Mouse (Mus musculus): Measurements from ENCODE around the gene Syt3. TPM values are rescaled to one million over a fixed set of nuclear protein-coding genes. Genes with fewer than 3 reads are reported as not detected.
A peak's percentile ranks its signal among the peaks of the same experiment; 100 is the strongest.

The Syt3 gene
- polyA plus RNA-seq, 1 experiment from 2014 or later, result 1.6 TPM

DNA sequence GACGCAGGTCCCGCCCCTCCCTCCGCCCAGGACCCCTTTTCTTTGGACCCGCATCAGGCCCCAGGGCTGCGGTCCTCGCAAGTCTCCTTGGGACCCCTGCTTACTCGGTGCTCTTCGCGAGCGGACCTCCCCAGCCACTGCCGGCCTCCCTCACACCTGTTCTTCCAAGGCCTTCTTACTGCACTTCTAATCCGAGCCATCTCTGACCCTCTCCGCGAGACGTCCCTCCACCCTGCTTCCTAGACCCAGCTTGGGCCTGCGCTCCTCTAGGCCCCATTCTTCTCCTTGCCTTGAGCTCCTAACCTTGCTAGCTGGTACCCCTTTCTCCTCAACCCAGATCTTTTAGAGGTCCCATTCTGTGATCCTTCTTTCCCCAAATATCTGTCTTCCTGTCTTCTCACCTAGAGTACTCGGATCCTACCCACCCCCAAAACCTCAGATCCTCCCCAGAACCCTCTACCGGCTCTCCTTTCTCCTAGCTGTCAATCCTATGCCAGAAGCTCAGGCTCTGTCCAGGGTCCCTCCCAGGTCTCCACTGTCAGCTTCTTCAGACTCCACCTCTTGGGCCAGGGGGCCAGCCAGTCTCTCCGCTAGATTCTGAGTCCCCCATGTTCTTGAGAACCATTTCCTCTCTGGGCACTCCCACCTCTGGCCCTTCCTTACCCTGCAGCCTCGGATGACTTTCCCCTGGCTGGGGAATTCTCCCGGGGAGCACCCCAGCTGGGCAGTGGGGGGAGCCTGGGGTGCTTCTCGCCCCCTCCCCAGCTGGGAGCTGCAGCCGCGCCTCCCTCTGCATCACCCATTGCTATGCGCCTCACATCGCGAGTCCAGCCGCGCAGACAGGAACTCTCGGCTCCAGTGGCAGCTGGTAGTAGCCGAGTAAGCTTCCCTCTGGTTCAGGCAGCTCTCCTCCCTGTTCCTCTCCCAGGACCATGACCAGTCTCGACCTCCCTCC, 45.9 kb downstream of the Syt3 start:
- H3K4me1 ChIP-seq (ENCODE audit: control insufficient read depth, insufficient read depth, low read length), result peaks cover 7% of the 10 kb centered on the region; the same call in 1 of the 2 replicates
- H3K27ac ChIP-seq (ENCODE audit: low read length), result no peak overlapping the region
- peak overlapping the region; percentile 46 for H3K4me3 ChIP-seq (ENCODE audit: low read depth, low read length)
- peak overlapping the region; percentile 75 for H3K4me2 ChIP-seq (replicated peaks; ENCODE audit: low read depth, low read length)
- H3K27me3 ChIP-seq (ENCODE audit: control insufficient read depth, insufficient read depth, low read length), result peaks cover 20% of the 10 kb centered on the region
- ATAC-seq (ENCODE audit: insufficient number of reproducible peaks, insufficient read depth, low FRiP score, low read depth), result no peak
- H3K9ac ChIP-seq (replicated peaks; ENCODE audit: low read depth, low read length), result peak overlapping the region; percentile 28; the same call in 1 of the 2 replicates
- 3% methylated on average over 30 of the region's 32 CpGs for whole genome bisulfite sequencing
- no peaks in the 10 kb centered on the region for H3K9me3 ChIP-seq (ENCODE audit: control insufficient read depth, low read depth, low read length)
- H3K36me3 ChIP-seq (ENCODE audit: control insufficient read depth, insufficient read depth, low read length), result no peaks in the 10 kb centered on the region

GRCm38 (mm10) chr7:44432550-44432949, 48.6 kb downstream of the Syt3 start:
- peaks cover 7% of the 10 kb centered on the region; the same call in 1 of the 2 replicates for H3K4me1 ChIP-seq (ENCODE audit: control insufficient read depth, insufficient read depth, low read length)
- H3K4me2 ChIP-seq (replicated peaks; ENCODE audit: low read depth, low read length), result no peak overlapping the region
- no peak for ATAC-seq (ENCODE audit: insufficient number of reproducible peaks, insufficient read depth, low FRiP score, low read depth)
- no peak overlapping the region for H3K27ac ChIP-seq (ENCODE audit: low read length)
- peaks cover 20% of the 10 kb centered on the region for H3K27me3 ChIP-seq (ENCODE audit: control insufficient read depth, insufficient read depth, low read length)
- H3K4me3 ChIP-seq (ENCODE audit: low read depth, low read length), result no peak overlapping the region
- WGBS, result 75% methylated on average over 6 of the region's 6 CpGs
- H3K36me3 ChIP-seq (ENCODE audit: control insufficient read depth, insufficient read depth, low read length), result no peaks in the 10 kb centered on the region
- no peak overlapping the region for H3K9ac ChIP-seq (replicated peaks; ENCODE audit: low read depth, low read length)
- H3K9me3 ChIP-seq (ENCODE audit: control insufficient read depth, low read depth, low read length), result no peaks in the 10 kb centered on the region

GRCm38 (mm10) chr7:44433371-44433770, 49.5 kb downstream of the Syt3 start:
- 4% methylated on average over 7 of the region's 7 CpGs for WGBS
- Histone ChIP-seq H3K36me3 (ENCODE audit: control insufficient read depth, insufficient read depth, low read length) (no peaks in the 10 kb centered on the region), H3K4me2 (replicated peaks; ENCODE audit: low read depth, low read length) (no peak overlapping the region), H3K9me3 (ENCODE audit: control insufficient read depth, low read depth, low read length) (no peaks in the 10 kb centered on the region), H3K4me1 (ENCODE audit: control insufficient read depth, insufficient read depth, low read length) (peaks cover 7% of the 10 kb centered on the region; the same call in 1 of the 2 replicates), H3K27ac (ENCODE audit: low read length) (no peak overlapping the region), H3K27me3 (ENCODE audit: control insufficient read depth, insufficient read depth, low read length) (peaks cover 26% of the 10 kb centered on the region), H3K9ac (replicated peaks; ENCODE audit: low read depth, low read length) (no peak overlapping the region), H3K4me3 (ENCODE audit: low read depth, low read length) (no peak overlapping the region)
- peak; percentile 59 for ATAC-seq (ENCODE audit: insufficient number of reproducible peaks, insufficient read depth, low FRiP score, low read depth)

GRCm38 (mm10) chr7:44434089-44434488, 50.2 kb downstream of the Syt3 start:
- no peak overlapping the region for H3K9ac ChIP-seq (replicated peaks; ENCODE audit: low read depth, low read length)
- no peak overlapping the region for H3K27ac ChIP-seq (ENCODE audit: low read length)
- WGBS, result 64% methylated on average over 9 of the region's 9 CpGs
- H3K4me2 ChIP-seq (replicated peaks; ENCODE audit: low read depth, low read length), result no peak overlapping the region
- H3K9me3 ChIP-seq (ENCODE audit: control insufficient read depth, low read depth, low read length), result no peaks in the 10 kb centered on the region
- no peaks in the 10 kb centered on the region for H3K36me3 ChIP-seq (ENCODE audit: control insufficient read depth, insufficient read depth, low read length)
- peaks cover 23% of the 10 kb centered on the region for H3K27me3 ChIP-seq (ENCODE audit: control insufficient read depth, insufficient read depth, low read length)
- H3K4me1 ChIP-seq (ENCODE audit: control insufficient read depth, insufficient read depth, low read length), result peaks cover 7% of the 10 kb centered on the region; the same call in 1 of the 2 replicates
- ATAC-seq (ENCODE audit: insufficient number of reproducible peaks, insufficient read depth, low FRiP score, low read depth), result no peak
- H3K4me3 ChIP-seq (ENCODE audit: low read depth, low read length), result no peak overlapping the region

DNA sequence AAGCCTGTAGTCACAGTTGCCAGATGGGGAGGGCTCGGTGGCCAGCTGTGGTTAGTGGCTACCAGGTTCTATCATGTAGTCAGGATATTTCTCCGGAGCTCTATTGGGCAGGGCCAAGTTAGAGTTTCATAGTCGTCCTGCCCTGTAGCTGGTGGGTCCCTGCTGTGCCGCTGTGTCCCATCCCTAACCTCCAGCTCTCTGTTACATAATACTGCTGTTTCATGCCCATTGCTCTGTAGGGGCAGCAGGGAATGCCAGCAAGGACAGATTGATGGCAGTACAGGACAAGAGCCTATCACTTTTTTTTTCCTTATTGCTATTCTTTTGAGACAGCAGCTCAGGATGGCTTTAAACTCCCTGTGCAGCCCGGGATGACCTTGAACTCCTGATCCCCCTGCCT, 51.9 kb downstream of the Syt3 start:
- Histone ChIP-seq H3K27me3 (ENCODE audit: control insufficient read depth, insufficient read depth, low read length) (peaks cover 14% of the 10 kb centered on the region), H3K4me3 (ENCODE audit: low read depth, low read length) (no peak overlapping the region), H3K4me2 (replicated peaks; ENCODE audit: low read depth, low read length) (no peak overlapping the region), H3K27ac (ENCODE audit: low read length) (no peak overlapping the region), H3K4me1 (ENCODE audit: control insufficient read depth, insufficient read depth, low read length) (no peaks in the 10 kb centered on the region), H3K9ac (replicated peaks; ENCODE audit: low read depth, low read length) (no peak overlapping the region), H3K9me3 (ENCODE audit: control insufficient read depth, low read depth, low read length) (no peaks in the 10 kb centered on the region), H3K36me3 (ENCODE audit: control insufficient read depth, insufficient read depth, low read length) (no peaks in the 10 kb centered on the region)
- WGBS, result 63% methylated on average over 5 of the region's 5 CpGs
- no peak for ATAC-seq (ENCODE audit: insufficient number of reproducible peaks, insufficient read depth, low FRiP score, low read depth)

DNA sequence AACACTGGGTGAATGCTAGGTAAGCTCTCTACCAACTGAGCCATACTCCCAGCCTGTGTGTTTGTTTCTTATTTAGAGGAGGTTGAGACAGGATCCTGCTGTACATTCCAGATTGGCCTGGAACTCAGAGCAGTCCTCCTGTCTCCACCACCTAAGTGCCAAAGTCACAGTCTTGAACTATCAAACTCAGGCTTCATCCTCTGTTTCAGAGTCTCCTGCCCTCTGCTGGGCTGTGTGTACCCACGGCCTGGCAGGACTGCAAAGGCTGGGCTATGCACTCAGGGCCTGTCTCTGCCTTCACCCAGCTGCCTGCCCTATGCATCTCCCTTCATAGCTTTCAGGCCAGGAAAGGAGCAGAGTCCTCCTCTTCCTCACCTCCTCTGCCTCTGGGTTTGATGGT, 52.4 kb downstream of the Syt3 start:
- H3K27me3 ChIP-seq (ENCODE audit: control insufficient read depth, insufficient read depth, low read length), result peaks cover 19% of the 10 kb centered on the region
- H3K4me2 ChIP-seq (replicated peaks; ENCODE audit: low read depth, low read length), result no peak overlapping the region
- H3K36me3 ChIP-seq (ENCODE audit: control insufficient read depth, insufficient read depth, low read length), result no peaks in the 10 kb centered on the region
- 0% methylated on average over 1 of the region's 1 CpGs for WGBS
- H3K4me3 ChIP-seq (ENCODE audit: low read depth, low read length), result no peak overlapping the region
- H3K9ac ChIP-seq (replicated peaks; ENCODE audit: low read depth, low read length), result no peak overlapping the region
- ATAC-seq (ENCODE audit: insufficient number of reproducible peaks, insufficient read depth, low FRiP score, low read depth), result no peak
- H3K27ac ChIP-seq (ENCODE audit: low read length), result no peak overlapping the region
- H3K9me3 ChIP-seq (ENCODE audit: control insufficient read depth, low read depth, low read length), result no peaks in the 10 kb centered on the region
- no peaks in the 10 kb centered on the region for H3K4me1 ChIP-seq (ENCODE audit: control insufficient read depth, insufficient read depth, low read length)

- Histone ChIP-seq H3K4me1 (ENCODE audit: control insufficient read depth, insufficient read depth, low read length) (0 out of 2 replicates have a peak, but pooled peaks cover 6% of the 10 kb centered on the region), H3K27me3 (ENCODE audit: control insufficient read depth, insufficient read depth, low read length) (peaks cover 21% of the 10 kb centered on the region), H3K27ac (ENCODE audit: low read length) (no peak overlapping the region), H3K9ac (replicated peaks; ENCODE audit: low read depth, low read length) (no peak overlapping the region), H3K4me2 (replicated peaks; ENCODE audit: low read depth, low read length) (no peak overlapping the region), H3K9me3 (ENCODE audit: control insufficient read depth, low read depth, low read length) (no peaks in the 10 kb centered on the region), H3K4me3 (ENCODE audit: low read depth, low read length) (no peak overlapping the region), H3K36me3 (ENCODE audit: control insufficient read depth, insufficient read depth, low read length) (no peaks in the 10 kb centered on the region)
- WGBS, result 85% methylated on average over 1 of the region's 1 CpGs
- no peak for ATAC-seq (ENCODE audit: insufficient number of reproducible peaks, insufficient read depth, low FRiP score, low read depth)
These were observed 53.3 kb downstream of the Syt3 start for GRCm38 (mm10) chr7:44437188-44437587.

DNA sequence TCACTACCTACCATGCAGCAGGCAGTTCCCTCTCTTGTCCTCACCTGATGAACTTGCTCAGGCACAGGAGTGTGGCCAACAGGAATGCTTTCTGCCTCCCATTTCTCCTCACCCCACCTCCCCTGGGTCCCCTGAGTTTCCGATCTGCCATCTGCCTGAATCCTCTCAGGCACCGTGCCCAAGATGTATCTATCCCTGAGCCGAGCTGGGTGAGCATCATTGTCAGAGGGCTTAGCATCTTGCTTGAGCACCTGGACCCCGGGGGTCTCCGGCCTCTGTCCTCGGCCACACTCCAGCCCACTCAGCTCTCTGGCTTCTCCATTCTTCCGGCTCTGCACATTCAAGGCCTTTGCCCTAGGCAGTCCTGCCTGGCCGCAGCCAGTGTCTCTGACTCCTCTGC, 54.0 kb downstream of the Syt3 start:
- 0 out of 2 replicates have a peak, but pooled peaks cover 7% of the 10 kb centered on the region for H3K4me1 ChIP-seq (ENCODE audit: control insufficient read depth, insufficient read depth, low read length)
- 66% methylated on average over 8 of the region's 8 CpGs for WGBS

More for the DNA sequence above, 54.0 kb downstream of the Syt3 start:
- H3K27me3 ChIP-seq (ENCODE audit: control insufficient read depth, insufficient read depth, low read length), result peaks cover 25% of the 10 kb centered on the region
- no peak overlapping the region for H3K27ac ChIP-seq (ENCODE audit: low read length)
- H3K36me3 ChIP-seq (ENCODE audit: control insufficient read depth, insufficient read depth, low read length), result no peaks in the 10 kb centered on the region
- no peak overlapping the region for H3K9ac ChIP-seq (replicated peaks; ENCODE audit: low read depth, low read length)
- no peak for ATAC-seq (ENCODE audit: insufficient number of reproducible peaks, insufficient read depth, low FRiP score, low read depth)
- H3K4me3 ChIP-seq (ENCODE audit: low read depth, low read length), result no peak overlapping the region
- no peak overlapping the region for H3K4me2 ChIP-seq (replicated peaks; ENCODE audit: low read depth, low read length)
- no peaks in the 10 kb centered on the region for H3K9me3 ChIP-seq (ENCODE audit: control insufficient read depth, low read depth, low read length)
